Mouse (Mus musculus): ENCODE measurements around the gene Srr.

GRCm38 (mm10) chr11:74909978-74910377 lies 15.8 kb downstream of the Srr start:
- TF ChIP-seq CTCF (IDR thresholded peaks at IDR 0.05; ENCODE audit: control insufficient read depth, insufficient read depth, low read length) = no peak
- no peak for TF ChIP-seq POLR2A (IDR thresholded peaks at IDR 0.05; ENCODE audit: borderline replicate concordance, control insufficient read depth, low read depth, low read length)

Data from bone marrow, adult 2 months (tissue).